Mouse (Mus musculus) effector memory CD4-positive, alpha-beta T cell, adult 7 months (primary cell): ENCODE data around the gene Zik1. TPM values are rescaled to one million over a fixed set of nuclear protein-coding genes. Genes with fewer than 3 reads are reported as not detected.

Experiments used
- polyA plus RNA-seq: library from polyadenylated mRNA; unstranded; fragments of 100-300 nt; shearing (Covaris generic); gene quantifications from one replicate; pipeline ENCODE4 v1.2.1, GENCODE M21; 2017

Gene Zik1
- 0.79 TPM for polyA plus RNA-seq

GRCm38 (mm10) chr7:10494786-10495521 lies at the start of gene Zik1:
Zik1 (minus strand) TSS chr7:10495394.

DNA sequence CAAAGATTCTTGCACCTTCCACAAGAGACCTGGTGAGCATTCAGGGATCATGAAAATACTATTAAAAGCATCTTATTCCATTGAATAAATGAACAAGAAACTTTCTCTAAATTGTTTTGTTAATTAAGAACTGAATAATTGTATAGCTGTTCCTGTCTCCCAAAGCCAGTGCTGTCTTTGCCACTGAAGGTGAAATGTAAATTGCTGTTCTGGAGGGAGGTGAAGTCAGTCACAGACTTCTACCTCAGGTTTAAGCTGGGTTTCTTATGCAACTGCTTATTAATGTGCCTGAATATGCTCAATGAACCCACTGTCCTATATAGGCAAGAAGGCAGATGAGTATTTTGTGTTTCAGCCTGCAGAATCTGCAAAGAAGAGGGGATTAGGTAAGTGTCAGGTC lies 52.2 kb downstream of the Zik1 start, which contains the start of gene Vmn1r67:
Gene Vmn1r67, plus strand, starts transcription at position 301 of the 400 bp plus-strand sequence.

Other genes starting within 250 kb of the Zik1 start
- gene Vmn1r66, start 217.4 kb downstream of the Zik1 start, polyA plus RNA-seq = not detected
- gene Vmn1r67, start 52.1 kb downstream of the Zik1 start, polyA plus RNA-seq = 0.16 TPM
- 0.83 TPM for gene Vmn1r68, start 63.1 kb upstream of the Zik1 start, polyA plus RNA-seq
- gene Vmn1r69, start 118.3 kb upstream of the Zik1 start, polyA plus RNA-seq = not detected
- gene Vmn1r70, start 136.1 kb upstream of the Zik1 start, polyA plus RNA-seq = 0.10 TPM
- gene Nlrp4b, start 192.4 kb upstream of the Zik1 start, polyA plus RNA-seq = 0.66 TPM